Mouse (Mus musculus) thymus, postnatal 4 days (tissue): ENCODE results near the gene Fkbp6.

Experiments used
- DNase-seq: peaks from one replicate; pipeline ENCODE4 v3.0.0; 2021

Gene Fkbp6

GRCm38 (mm10) chr5:135271563-135272165 lies 78.2 kb downstream of the Fkbp6 start:
- DNase-seq, result no peak

GRCm38 (mm10) chr5:135270361-135270760 lies 79.5 kb downstream of the Fkbp6 start:
- DNase-seq, result no peak

GRCm38 (mm10) chr5:135269451-135269850 lies 80.4 kb downstream of the Fkbp6 start:
- DNase-seq, result no peak

GRCm38 (mm10) chr5:135264548-135264947 lies 85.3 kb downstream of the Fkbp6 start:
- peak; percentile 65 for DNase-seq

GRCm38 (mm10) chr5:135263866-135264503 lies 85.9 kb downstream of the Fkbp6 start:
- DNase-seq, result peak; percentile 72

- DNase-seq, result no peak
These were observed 91.3 kb downstream of the Fkbp6 start for GRCm38 (mm10) chr5:135258280-135259150.

- DNase-seq, result peak; percentile 62
These were observed 92.3 kb downstream of the Fkbp6 start for GRCm38 (mm10) chr5:135257559-135257958.

GRCm38 (mm10) chr5:135256166-135256565 lies 93.7 kb downstream of the Fkbp6 start:
- DNase-seq, result no peak

- DNase-seq, result no peak
These were observed 96.0 kb downstream of the Fkbp6 start for GRCm38 (mm10) chr5:135253741-135254401.

- DNase-seq, result peak; percentile 93
These were observed 98.8 kb downstream of the Fkbp6 start, which contains the start of gene Fzd9 for GRCm38 (mm10) chr5:135251079-135251454. TSS of gene Fzd9 (minus strand) at chr5:135251230.

GRCm38 (mm10) chr5:135250186-135251078 lies 99.4 kb downstream of the Fkbp6 start:
- peak; percentile 57 for DNase-seq

GRCm38 (mm10) chr5:135248956-135249676 lies 100.7 kb downstream of the Fkbp6 start:
- no peak for DNase-seq

GRCm38 (mm10) chr5:135247337-135247736 lies 102.5 kb downstream of the Fkbp6 start:
- no peak for DNase-seq

- no peak for DNase-seq
These were observed 103.3 kb downstream of the Fkbp6 start for GRCm38 (mm10) chr5:135246531-135246930.

GRCm38 (mm10) chr5:135243166-135243565 lies 106.7 kb downstream of the Fkbp6 start:
- no peak for DNase-seq

- DNase-seq, result no peak
These were observed 107.2 kb downstream of the Fkbp6 start for GRCm38 (mm10) chr5:135242608-135243007.

GRCm38 (mm10) chr5:135242136-135242535 lies 107.7 kb downstream of the Fkbp6 start:
- no peak for DNase-seq
